Mouse (Mus musculus) liver, adult 2 months (tissue): ENCODE results near the gene Mad2l1.

ENCODE experiments used
- CTCF ChIP-seq: fragments of 200-500 bp; IDR thresholded peaks from 2 replicates; pipeline ENCODE4 v1.5.1; 2011; ENCODE audit warnings: low read depth, low read length, control low read depth
- POLR2A ChIP-seq: fragments of 200-500 bp; IDR thresholded peaks from 2 replicates; pipeline ENCODE4 v1.6.1; 2011; ENCODE audit warnings: low read length, control low read depth; ENCODE audit not compliant: insufficient read depth; ENCODE audit errors: extremely low read depth

- TF ChIP-seq POLR2A (no peak), CTCF (no peak)
Observed at GRCm38 (mm10) chr6:66534366-66534941, 736 bp upstream of the Mad2l1 start.
